8 mouse cellular contexts compared by ENCODE assay signal in genomic region chr10:78425181-78426041, GRCm38 (mm10). TPM values are rescaled to one million over a fixed set of nuclear protein-coding genes. Genes with fewer than 3 reads are reported as not detected.
DNase-seq lines count a peak whose midpoint lies in the region; ATAC-seq and TF ChIP-seq lines count a peak whose summit lies in the region.

Cstb (plus strand) TSS chr10:78425669.

- H3K27ac ChIP-seq in lung, embryonic 14.5 days (ENCODE audit: low read depth): peak within 1 kb of the TSS; percentile 81

- no peak for TF ChIP-seq CTCF in lung, embryonic 14.5 days (IDR thresholded peaks at IDR 0.05; ENCODE audit: low read depth)

- peaks cover 20% of the 10 kb centered on the region for H3K36me3 ChIP-seq in lung, embryonic 14.5 days (ENCODE audit: insufficient read depth)

- H3K27me3 ChIP-seq in lung, embryonic 14.5 days (ENCODE audit: insufficient read depth, low read length): no peaks in the 10 kb centered on the region

- peak within 1 kb of the TSS; percentile 76 for H3K4me2 ChIP-seq in lung, embryonic 14.5 days

- DNase-seq in MEL-GATA-1-ER (ENCODE audit: extremely low read depth, low read depth): peak; percentile 62
- DNase-seq in cerebellum, adult 8-10 months: peak; percentile 85
- DNase-seq in forelimb bud, embryonic 11.5 days (ENCODE audit: low read depth, low spot score): peak; percentile 56
- peak; percentile 85 for DNase-seq in heart, postnatal 4 days
- DNase-seq in layer of hippocampus, adult 8-10 months (ENCODE audit: low spot score in 2 of 2): peak; percentile 79 to 81
- DNase-seq in lung, embryonic 14.5 days: peak; percentile 91
- peak; percentile 74 for DNase-seq in testis, postnatal 14 days (ENCODE audit: low spot score)

- 0 out of 2 replicates have a peak, but pooled peaks cover 6% of the 10 kb centered on the region for H3K4me1 ChIP-seq in lung, embryonic 14.5 days (ENCODE audit: insufficient read depth)

- ATAC-seq in lung, embryonic 14.5 days (ENCODE audit: insufficient read depth): peak; percentile 93
- peak; percentile 79 for ATAC-seq in neutrophil, adult 5-6 weeks (ENCODE audit: extremely low read depth, insufficient number of reproducible peaks, low FRiP score, poor library complexity, severe bottlenecking)

- no peaks in the 10 kb centered on the region for H3K9me3 ChIP-seq in lung, embryonic 14.5 days (ENCODE audit: low read depth, low read length)

- 2% methylated on average over 40 of the region's 40 CpGs for WGBS in lung, embryonic 14.5 days

- peak within 1 kb of the TSS; percentile 77 for H3K4me3 ChIP-seq in lung, embryonic 14.5 days (ENCODE audit: low read depth, low read length)

- peak within 1 kb of the TSS; percentile 91 for H3K9ac ChIP-seq in lung, embryonic 14.5 days

RNA-seq across cellular contexts. Expression of gene Cstb, which starts in this region (rescaled TPM):
- total RNA-seq in heart, postnatal 4 days (2021): 10 to 100 TPM; 42.8 to 45.3 TPM
- total RNA-seq in layer of hippocampus, adult 8-10 months (2022): 10 to 100 TPM; 28.4 to 47.8 (median 36.8) TPM
- 201 and 211 TPM in 2 replicates for polyA plus RNA-seq in lung, embryonic 14.5 days (2014; fragmentation: Nextera tagmentation; extraction: Ambion mirVana)
- total RNA-seq in neutrophil, adult 5-6 weeks (2017): 40.5 and 40.9 TPM in 2 replicates

Comparison
In these comparisons a context has a peak if more than half of its experiments do, and no peak if none do; other contexts are left out.
1. Peak in every context shown above with its lines: DNase-seq, ATAC-seq, H3K4me3 ChIP-seq and H3K27ac ChIP-seq.